Mouse (Mus musculus) MEL (cell line): ENCODE results near the gene Cacna2d4. TPM values are rescaled to one million over a fixed set of nuclear protein-coding genes. Genes with fewer than 3 reads are reported as not detected.

Source experiments
- DNase-seq: peaks from one replicate; pipeline ENCODE4 v3.0.0; 2011; ENCODE audit warnings: low read depth, low spot score
- H3K27ac ChIP-seq: 2 replicates; pipeline ENCODE4 v1.5.1; 2012; ENCODE audit warnings: low read depth, mild to moderate bottlenecking, control low read depth, low read length, moderate library complexity; ENCODE audit not compliant: control insufficient read depth
- H3K27me3 ChIP-seq, 2 experiments: fragments of 150-350 bp in 1 of 2; sonication (generic) in 1 of 2; 2 replicates each; pipeline ENCODE4 v1.6.1; 2012; ENCODE audit warnings: low read length in 2 of 2, mild to moderate bottlenecking in 2 of 2, improper control_type of control experiment in 1 of 2, moderate library complexity in 1 of 2; ENCODE audit not compliant: insufficient read depth in 2 of 2, control insufficient read depth in 1 of 2
- H3K36me3 ChIP-seq, 2 experiments: 2 replicates each; pipeline ENCODE4 v1.6.1; 2012 to 2014; ENCODE audit warnings: low read length in 2 of 2, improper control_type of control experiment in 1 of 2, inconsistent platforms in 1 of 2, mild to moderate bottlenecking in 1 of 2; ENCODE audit not compliant: insufficient read depth in 2 of 2, control insufficient read depth in 1 of 2
- H3K4me1 ChIP-seq, 2 experiments: fragments of 150-350 bp in 1 of 2; sonication (generic) in 1 of 2; 2 replicates each; pipeline ENCODE4 v1.6.1; 2012; ENCODE audit warnings: low read length in 2 of 2, improper control_type of control experiment in 1 of 2, mild to moderate bottlenecking in 1 of 2; ENCODE audit not compliant: insufficient read depth in 2 of 2, control insufficient read depth in 1 of 2
- H3K4me3 ChIP-seq, 2 experiments: fragments of 150-350 bp in 1 of 2; sonication (generic) in 1 of 2; 2 replicates each; pipeline ENCODE4 v1.5.1; 2012; ENCODE audit warnings: low read depth in 2 of 2, low read length in 2 of 2, mild to moderate bottlenecking in 2 of 2, moderate library complexity in 2 of 2, control low read depth in 1 of 2, improper control_type of control experiment in 1 of 2; ENCODE audit not compliant: control insufficient read depth in 1 of 2, insufficient read depth in 1 of 2
- H3K79me2 ChIP-seq: 2 replicates; pipeline ENCODE4 v1.6.1; 2012; ENCODE audit warnings: mild to moderate bottlenecking, low read length, moderate library complexity; ENCODE audit not compliant: control insufficient read depth, poor library complexity, insufficient read depth
- H3K9ac ChIP-seq: 2 replicates; pipeline ENCODE4 v1.6.1; 2012; ENCODE audit warnings: low read depth, mild to moderate bottlenecking, control low read depth, low read length, moderate library complexity; ENCODE audit not compliant: control insufficient read depth, poor library complexity, severe bottlenecking
- H3K9me3 ChIP-seq: fragments of 150-350 bp; sonication (generic); replicated peaks from 2 replicates; pipeline ENCODE4 v1.6.1; 2012; ENCODE audit warnings: mild to moderate bottlenecking, low read length, improper control_type of control experiment, moderate library complexity; ENCODE audit not compliant: insufficient read depth
- CTCF ChIP-seq, 3 experiments: IDR thresholded peaks in 2 of 3; conservative IDR thresholded peaks in 1 of 3; 2 replicates each; pipeline ENCODE4 v1.5.1; 2011 to 2012; ENCODE audit warnings: low read length in 3 of 3, low read depth in 2 of 3, mild to moderate bottlenecking in 2 of 3, improper control_type of control experiment in 1 of 3, inconsistent platforms in 1 of 3, mixed read lengths in 1 of 3, moderate library complexity in 1 of 3; ENCODE audit not compliant: control insufficient read depth in 1 of 3, insufficient read depth in 1 of 3, poor library complexity in 1 of 3, severe bottlenecking in 1 of 3
- ELF1 ChIP-seq: IDR thresholded peaks from 2 replicates; pipeline ENCODE4 v1.6.1; 2014; ENCODE audit warnings: low read depth, mild to moderate bottlenecking, inconsistent platforms, low read length, improper control_type of control experiment, moderate library complexity
- ETS1 ChIP-seq: IDR thresholded peaks from 2 replicates; pipeline ENCODE4 v1.6.1; 2012; ENCODE audit warnings: low read depth, mild to moderate bottlenecking, inconsistent platforms, low read length, improper control_type of control experiment, moderate library complexity
- GABPA ChIP-seq: IDR thresholded peaks from 2 replicates; pipeline ENCODE4 v1.6.1; 2012; ENCODE audit warnings: low read depth, mild to moderate bottlenecking, inconsistent platforms, low read length, improper control_type of control experiment, moderate library complexity
- GATA1 ChIP-seq: IDR thresholded peaks from 2 replicates; pipeline ENCODE4 v1.6.1; 2011; ENCODE audit warnings: low read depth, low read length, improper control_type of control experiment
- JUND ChIP-seq: IDR thresholded peaks from 2 replicates; pipeline ENCODE4 v1.6.1; 2011; ENCODE audit warnings: low read depth, mild to moderate bottlenecking, improper control_type of control experiment, low read length
- KAT2A ChIP-seq: conservative IDR thresholded peaks from 2 replicates; pipeline ENCODE4 v1.6.1; 2012; ENCODE audit warnings: low read depth, low read length, improper control_type of control experiment, inconsistent platforms
- MAX ChIP-seq: IDR thresholded peaks from 2 replicates; pipeline ENCODE4 v1.6.1; 2011; ENCODE audit warnings: low read length, improper control_type of control experiment
- MYB ChIP-seq: IDR thresholded peaks from 2 replicates; pipeline ENCODE4 v1.6.1; 2011; ENCODE audit warnings: mild to moderate bottlenecking, low read depth, low read length, improper control_type of control experiment
- MYC ChIP-seq: IDR thresholded peaks from 2 replicates; pipeline ENCODE4 v1.6.1; 2011; ENCODE audit warnings: low read depth, mild to moderate bottlenecking, low read length, improper control_type of control experiment, moderate library complexity
- POLR2AphosphoS5 ChIP-seq: IDR thresholded peaks from 2 replicates; pipeline ENCODE4 v1.6.1; 2012; ENCODE audit warnings: low read depth, borderline replicate concordance, mild to moderate bottlenecking, inconsistent platforms, low read length, moderate library complexity, mixed read lengths
- RAD21 ChIP-seq: IDR thresholded peaks from 2 replicates; pipeline ENCODE4 v1.6.1; 2011; ENCODE audit warnings: mild to moderate bottlenecking, low read depth, low read length, improper control_type of control experiment
- RCOR1 ChIP-seq: IDR thresholded peaks from 2 replicates; pipeline ENCODE4 v1.6.1; 2012; ENCODE audit warnings: low read depth, mild to moderate bottlenecking, inconsistent platforms, low read length, improper control_type of control experiment
- SMC3 ChIP-seq: IDR thresholded peaks from 2 replicates; pipeline ENCODE4 v1.6.1; 2011; ENCODE audit warnings: low read depth, low read length, improper control_type of control experiment
- TBP ChIP-seq: IDR thresholded peaks from 2 replicates; pipeline ENCODE4 v1.8.0; 2011; ENCODE audit warnings: low read depth, low read length, improper control_type of control experiment
- ZC3H11A ChIP-seq: IDR thresholded peaks from 2 replicates; pipeline ENCODE4 v1.6.1; 2012; ENCODE audit warnings: low read depth, mild to moderate bottlenecking, inconsistent platforms, low read length, improper control_type of control experiment
- ZKSCAN1 ChIP-seq: IDR thresholded peaks from 2 replicates; pipeline ENCODE4 v1.6.1; 2012; ENCODE audit warnings: low read depth, mild to moderate bottlenecking, inconsistent platforms, low read length, improper control_type of control experiment, moderate library complexity
- polyA plus RNA-seq, 2 experiments: library from polyadenylated mRNA; stranded (reverse) in 1 of 2; unstranded in 1 of 2; fragments of >175 nt in 1 of 2; fragments of >200 nt in 1 of 2; gene quantifications; 2 replicates each; pipeline versions ENCODE4 v1.2.1 to v1.2.4; 2012; ENCODE audit warnings: low replicate concordance in 2 of 2, low read depth in 1 of 2; ENCODE audit not compliant: insufficient read length in 2 of 2, insufficient read depth in 1 of 2, missing spikeins in 1 of 2
- total RNA-seq: library from RNA; depleted of rRNA; stranded (reverse); fragments of 300-350 nt; gene quantifications from 2 replicates; pipeline ENCODE4 v1.2.3, GENCODE M21; 2012

The Cacna2d4 gene
- total and polyA plus RNA-seq, 3 experiments = 0.69 to 1.1 TPM; not detected in 1

DNA sequence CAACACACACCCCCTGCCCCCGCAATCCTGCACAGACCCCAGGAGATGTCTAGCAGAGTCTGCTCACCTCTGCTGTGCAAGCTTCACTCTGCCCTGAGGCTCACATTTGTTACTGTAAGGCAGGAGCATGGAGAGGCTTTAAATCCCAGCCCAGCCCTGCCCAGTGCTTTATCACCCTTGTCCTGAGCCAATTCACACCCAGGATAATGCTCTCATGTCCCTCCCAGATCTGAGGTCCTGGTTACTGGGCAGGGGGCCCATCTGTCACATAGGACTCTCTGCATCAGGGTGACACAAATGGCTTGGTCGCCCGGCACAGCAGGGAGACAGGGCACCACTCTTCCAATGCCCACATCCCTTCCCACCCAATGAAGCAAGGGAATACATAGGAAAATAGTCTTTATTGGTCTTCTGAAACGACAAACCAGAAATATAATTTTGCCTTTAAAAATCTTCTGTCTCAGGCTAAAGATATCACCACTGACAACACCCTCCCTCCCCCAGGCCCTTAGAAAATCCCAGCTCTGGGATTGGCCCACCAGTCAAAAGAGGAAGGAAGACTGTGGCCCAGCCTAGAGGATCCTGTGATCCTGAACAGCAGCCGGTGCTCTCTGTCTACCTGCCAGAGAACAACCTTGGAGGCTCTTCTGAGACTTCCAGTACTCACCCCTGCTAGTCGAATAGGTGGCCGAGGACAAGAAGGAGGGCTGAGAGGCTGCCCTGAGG lies 78.6 kb downstream of the Cacna2d4 start:
- no peak for TF ChIP-seq SMC3
- TF ChIP-seq ELF1 = no peak
- TF ChIP-seq JUND = no peak
- TF ChIP-seq GATA1 = no peak
- Histone ChIP-seq H3K9me3 (no peaks in the 10 kb centered on the region), H3K4me1 (peaks cover 0 to 4% of the 10 kb centered on the region in 2 experiments; a peak in 2 of 4 replicates), H3K27ac (no peak overlapping the region), H3K27me3 (peaks cover 0 to 1% of the 10 kb centered on the region in 2 experiments; a peak in 2 of 4 replicates), H3K9ac (no peak overlapping the region), H3K4me3 (no peak overlapping the region), H3K36me3 (no peaks in the 10 kb centered on the region), H3K79me2 (no peaks in the 10 kb centered on the region)
- peak; percentile 44 for DNase-seq

DNA sequence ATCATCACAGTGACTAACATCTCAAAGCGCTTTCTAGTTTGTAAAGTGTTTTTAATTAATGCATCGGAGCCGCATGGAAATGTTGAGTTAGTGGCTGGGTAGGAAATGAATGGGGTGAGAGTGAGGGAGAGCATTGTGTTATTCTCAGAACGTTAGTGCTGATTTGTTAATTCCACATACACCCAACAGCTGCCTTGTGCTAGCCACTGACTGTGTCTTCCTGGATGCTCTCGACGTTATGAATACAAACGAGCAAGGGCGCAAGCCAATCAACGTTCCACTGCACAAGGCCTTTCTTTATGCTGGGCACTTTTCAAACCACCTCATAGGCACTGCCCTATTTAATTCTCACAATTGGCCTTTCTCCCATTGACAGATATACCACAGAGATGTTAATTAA lies 82.4 kb downstream of the Cacna2d4 start:
- TF ChIP-seq CTCF (IDR thresholded peaks at IDR 0.05 in 2 of 3, conservative IDR thresholded peaks at IDR 0.05 in 1 of 3; ENCODE audit: control insufficient read depth in 1 of 3, insufficient read depth in 1 of 3, low read depth in 2 of 3, low read length in 3 of 3, poor library complexity in 1 of 3, severe bottlenecking in 1 of 3) (no peak), POLR2AphosphoS5 (no peak), MAX (no peak), JUND (no peak), GABPA (no peak), RAD21 (no peak), SMC3 (no peak), ZKSCAN1 (no peak), TBP (no peak), RCOR1 (no peak), ZC3H11A (no peak)
- Histone ChIP-seq H3K27me3 (peaks cover 0 to 8% of the 10 kb centered on the region in 2 experiments; a peak in 2 of 4 replicates), H3K79me2 (no peaks in the 10 kb centered on the region), H3K36me3 (no peaks in the 10 kb centered on the region), H3K4me1 (peaks cover 0 to 4% of the 10 kb centered on the region in 2 experiments; a peak in 2 of 4 replicates), H3K9me3 (no peaks in the 10 kb centered on the region), H3K9ac (no peak overlapping the region), H3K4me3 (no peak overlapping the region), H3K27ac (no peak overlapping the region)
- no peak for DNase-seq

GRCm38 (mm10) chr6:119319358-119319757 lies 83.0 kb downstream of the Cacna2d4 start:
- peak; percentile 32 for DNase-seq
- Histone ChIP-seq H3K27ac (no peak overlapping the region), H3K4me1 (peaks cover 0 to 4% of the 10 kb centered on the region in 2 experiments; a peak in 2 of 4 replicates), H3K36me3 (no peaks in the 10 kb centered on the region), H3K79me2 (no peaks in the 10 kb centered on the region), H3K9me3 (no peaks in the 10 kb centered on the region), H3K4me3 (no peak overlapping the region), H3K27me3 (peaks cover 0 to 10% of the 10 kb centered on the region in 2 experiments; a peak in 2 of 4 replicates), H3K9ac (no peak overlapping the region)
- peak; percentile 40 for TF ChIP-seq SMC3
- TF ChIP-seq CTCF (IDR thresholded peaks at IDR 0.05 in 2 of 3, conservative IDR thresholded peaks at IDR 0.05 in 1 of 3; ENCODE audit: control insufficient read depth in 1 of 3, insufficient read depth in 1 of 3, low read depth in 2 of 3, low read length in 3 of 3, poor library complexity in 1 of 3, severe bottlenecking in 1 of 3) = peak; percentile 40 to 57 (median 44)
- TF ChIP-seq MYC = no peak
- TF ChIP-seq KAT2A = no peak
- TF ChIP-seq MYB = no peak
- TF ChIP-seq ETS1 = no peak
- no peak for TF ChIP-seq GATA1
- TF ChIP-seq RAD21 = no peak; the same call in 1 of the 2 replicates
